Mouse (Mus musculus): ENCODE data around the gene Abca8b. TPM values are rescaled to one million over a fixed set of nuclear protein-coding genes. Genes with fewer than 3 reads are reported as not detected.

Gene Abca8b
- 1.7 and 1.9 TPM in 2 replicates for polyA plus RNA-seq (2014; fragmentation: Nextera tagmentation; extraction: Ambion mirVana)

GRCm38 (mm10) chr11:109995624-109996023, at the start of gene Abca8b:
Gene Abca8b, minus strand, starts transcription at chr11:109995845.
- Histone ChIP-seq H3K9ac (peak within 1 kb of the TSS; percentile 49), H3K27me3 (ENCODE audit: control insufficient read depth, insufficient read depth, low read length) (no peaks in the 10 kb centered on the region), H3K4me3 (replicated peaks; ENCODE audit: low read length) (peak within 1 kb of the TSS; percentile 37), H3K27ac (peak within 1 kb of the TSS; percentile 68), H3K9me3 (ENCODE audit: control insufficient read depth, low read length) (no peaks in the 10 kb centered on the region), H3K36me3 (replicated peaks; ENCODE audit: control insufficient read depth, insufficient read depth) (no peaks in the 10 kb centered on the region), H3K4me2 (replicated peaks) (peak within 1 kb of the TSS; percentile 55), H3K4me1 (replicated peaks; ENCODE audit: control insufficient read depth, insufficient read depth, low read length) (peaks cover 6% of the 10 kb centered on the region)
- peak; percentile 80 for DNase-seq (ENCODE audit: low spot score)
- peak; percentile 94 for ATAC-seq (ENCODE audit: low FRiP score)
- under 1% methylated on average over 15 of the region's 15 CpGs for WGBS

GRCm38 (mm10) chr11:110037795-110038194, 42.1 kb upstream of the Abca8b start:
- Histone ChIP-seq H3K4me2 (replicated peaks) (no peak overlapping the region), H3K36me3 (replicated peaks; ENCODE audit: control insufficient read depth, insufficient read depth) (no peaks in the 10 kb centered on the region), H3K9ac (no peak overlapping the region), H3K9me3 (ENCODE audit: control insufficient read depth, low read length) (no peaks in the 10 kb centered on the region), H3K4me1 (replicated peaks; ENCODE audit: control insufficient read depth, insufficient read depth, low read length) (peaks cover 6% of the 10 kb centered on the region; the same call in 1 of the 2 replicates), H3K27me3 (ENCODE audit: control insufficient read depth, insufficient read depth, low read length) (no peaks in the 10 kb centered on the region), H3K27ac (no peak overlapping the region), H3K4me3 (replicated peaks; ENCODE audit: low read length) (no peak overlapping the region)
- DNase-seq (ENCODE audit: low spot score) (no peak), ATAC-seq (ENCODE audit: low FRiP score) (no peak)
- 97% methylated on average over 2 of the region's 2 CpGs for WGBS

DNA sequence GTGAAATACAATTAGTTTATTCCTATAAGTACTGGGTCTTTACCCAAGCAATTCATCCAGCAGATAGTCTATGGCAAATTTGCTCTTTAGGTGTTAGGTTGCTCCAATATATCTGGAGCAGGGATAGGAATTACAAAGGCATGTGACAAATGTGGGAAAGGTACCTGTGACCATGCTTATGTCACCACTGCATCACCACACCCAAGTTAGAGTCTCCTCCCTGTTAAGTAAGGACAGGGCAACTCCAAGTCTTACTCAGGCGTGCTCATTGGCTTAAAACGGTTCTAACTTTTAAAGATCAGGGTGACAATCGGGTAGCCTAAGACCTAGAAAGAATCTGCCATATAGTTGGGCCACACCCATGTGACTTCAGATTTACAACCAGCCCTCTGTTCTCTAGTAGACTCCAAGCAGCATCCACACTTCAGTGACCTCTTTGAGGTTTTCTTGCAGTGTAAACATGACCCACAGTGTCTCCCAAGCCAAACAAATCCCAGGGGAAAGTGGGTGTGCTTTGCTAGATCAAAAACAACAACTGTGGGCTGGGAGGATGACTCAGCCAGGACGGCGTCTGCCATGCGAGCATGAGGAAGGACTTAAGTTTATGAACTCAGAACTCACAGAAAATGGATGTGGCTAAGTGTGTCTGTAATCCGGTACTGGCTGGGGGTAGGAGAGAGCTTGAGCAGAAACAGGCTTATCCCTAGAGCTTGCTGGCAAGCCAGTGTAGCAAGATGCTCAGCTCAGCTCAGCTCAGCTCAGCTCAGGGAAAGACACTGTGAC, 33.5 kb upstream of the Abca8b start:
- H3K4me2 ChIP-seq (replicated peaks): no peak overlapping the region
- H3K4me3 ChIP-seq (replicated peaks; ENCODE audit: low read length): no peak overlapping the region
- no peaks in the 10 kb centered on the region for H3K27me3 ChIP-seq (ENCODE audit: control insufficient read depth, insufficient read depth, low read length)
- ATAC-seq (ENCODE audit: low FRiP score) (no peak), DNase-seq (ENCODE audit: low spot score) (no peak)
- H3K36me3 ChIP-seq (replicated peaks; ENCODE audit: control insufficient read depth, insufficient read depth): no peaks in the 10 kb centered on the region
- no peaks in the 10 kb centered on the region for H3K4me1 ChIP-seq (replicated peaks; ENCODE audit: control insufficient read depth, insufficient read depth, low read length)
- no peak overlapping the region for H3K9ac ChIP-seq
- no peaks in the 10 kb centered on the region for H3K9me3 ChIP-seq (ENCODE audit: control insufficient read depth, low read length)
- 89% methylated on average over 7 of the region's 7 CpGs for WGBS
- no peak overlapping the region for H3K27ac ChIP-seq

DNA sequence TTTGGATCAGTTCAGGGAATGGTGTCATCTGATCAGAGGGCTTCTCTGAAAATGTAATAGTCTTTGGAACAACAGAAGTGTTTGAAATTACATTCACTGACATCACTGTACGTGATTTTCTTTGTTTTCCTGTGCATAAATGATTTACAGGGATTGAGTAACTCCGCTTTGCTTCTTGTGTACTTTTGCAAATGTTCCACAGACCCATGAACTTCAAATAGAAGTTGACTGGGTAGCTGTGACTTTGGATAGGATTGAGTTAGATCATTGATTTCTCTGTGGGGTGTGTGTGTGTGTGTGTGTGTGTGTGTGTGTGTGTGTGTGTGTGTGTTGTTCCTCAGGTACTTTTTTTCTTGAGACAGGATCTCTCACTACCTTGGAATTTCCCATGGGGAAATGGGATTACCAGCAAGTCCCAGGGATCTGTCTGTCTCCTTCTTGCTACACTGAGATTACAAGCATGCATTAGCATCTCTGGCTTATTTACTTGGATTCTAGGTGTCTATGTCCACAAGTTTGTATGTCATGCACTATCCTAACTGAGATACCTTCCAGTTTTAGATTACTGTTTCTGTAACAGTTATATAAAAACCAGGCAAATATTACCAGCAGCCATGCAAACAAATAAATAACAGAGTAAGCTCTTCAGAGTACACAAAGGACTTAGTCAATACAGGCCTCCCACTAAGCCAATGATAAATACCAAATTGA, 15.3 kb upstream of the Abca8b start:
- ATAC-seq (ENCODE audit: low FRiP score): no peak
- WGBS: 87% methylated on average over 2 of the region's 2 CpGs

DNA sequence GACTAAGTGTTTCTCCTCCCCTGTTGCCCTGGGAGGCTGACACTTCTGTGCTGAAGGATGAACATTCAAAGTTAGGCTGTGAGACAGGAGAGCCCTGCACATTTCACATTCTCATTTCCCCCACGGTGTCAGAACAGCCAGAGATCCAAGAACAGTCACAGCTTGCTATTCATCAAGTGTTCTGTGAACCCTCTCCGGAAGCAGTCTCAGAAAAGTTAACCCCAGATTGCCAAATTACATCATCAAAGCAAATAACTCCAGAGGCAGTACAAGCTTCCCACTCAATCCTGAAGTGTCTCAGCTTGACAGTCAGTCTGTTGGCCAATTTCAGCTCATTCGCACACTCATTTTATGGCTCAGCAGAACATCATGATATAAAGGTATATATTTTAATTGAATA, 632 bp downstream of the Abca8b start:
- H3K9me3 ChIP-seq (ENCODE audit: control insufficient read depth, low read length): no peaks in the 10 kb centered on the region
- peak overlapping the region; percentile 68; the same call in 1 of the 2 replicates for H3K27ac ChIP-seq
- H3K4me2 ChIP-seq (replicated peaks): peak overlapping the region; percentile 55
- DNase-seq (ENCODE audit: low spot score) (peak; percentile 38), ATAC-seq (ENCODE audit: low FRiP score) (peak; percentile 40; the same call in 1 of the 2 replicates)
- H3K4me3 ChIP-seq (replicated peaks; ENCODE audit: low read length): peak overlapping the region; percentile 37
- peaks cover 6% of the 10 kb centered on the region for H3K4me1 ChIP-seq (replicated peaks; ENCODE audit: control insufficient read depth, insufficient read depth, low read length)
- peak overlapping the region; percentile 49; the same call in 1 of the 2 replicates for H3K9ac ChIP-seq
- 5% methylated on average over 3 of the region's 3 CpGs for WGBS
- H3K27me3 ChIP-seq (ENCODE audit: control insufficient read depth, insufficient read depth, low read length): no peaks in the 10 kb centered on the region
- no peaks in the 10 kb centered on the region for H3K36me3 ChIP-seq (replicated peaks; ENCODE audit: control insufficient read depth, insufficient read depth)

More for the DNA sequence above, 15.3 kb upstream of the Abca8b start:
- H3K4me3 ChIP-seq (replicated peaks; ENCODE audit: low read length): no peak overlapping the region
- no peak for DNase-seq (ENCODE audit: low spot score)
- no peaks in the 10 kb centered on the region for H3K27me3 ChIP-seq (ENCODE audit: control insufficient read depth, insufficient read depth, low read length)
- no peaks in the 10 kb centered on the region for H3K36me3 ChIP-seq (replicated peaks; ENCODE audit: control insufficient read depth, insufficient read depth)
- no peak overlapping the region for H3K4me2 ChIP-seq (replicated peaks)
- H3K9ac ChIP-seq: no peak overlapping the region
- no peaks in the 10 kb centered on the region for H3K4me1 ChIP-seq (replicated peaks; ENCODE audit: control insufficient read depth, insufficient read depth, low read length)
- no peaks in the 10 kb centered on the region for H3K9me3 ChIP-seq (ENCODE audit: control insufficient read depth, low read length)
- H3K27ac ChIP-seq: no peak overlapping the region

GRCm38 (mm10) chr11:109994014-109994413, 1.6 kb downstream of the Abca8b start:
- 72% methylated on average over 6 of the region's 6 CpGs for WGBS
- DNase-seq (ENCODE audit: low spot score): no peak
- ATAC-seq (ENCODE audit: low FRiP score): no peak
- Histone ChIP-seq H3K4me1 (replicated peaks; ENCODE audit: control insufficient read depth, insufficient read depth, low read length) (peaks cover 6% of the 10 kb centered on the region), H3K4me2 (replicated peaks) (no peak overlapping the region), H3K4me3 (replicated peaks; ENCODE audit: low read length) (no peak overlapping the region), H3K9ac (no peak overlapping the region), H3K27ac (no peak overlapping the region), H3K27me3 (ENCODE audit: control insufficient read depth, insufficient read depth, low read length) (no peaks in the 10 kb centered on the region), H3K36me3 (replicated peaks; ENCODE audit: control insufficient read depth, insufficient read depth) (no peaks in the 10 kb centered on the region), H3K9me3 (ENCODE audit: control insufficient read depth, low read length) (no peaks in the 10 kb centered on the region)

DNA sequence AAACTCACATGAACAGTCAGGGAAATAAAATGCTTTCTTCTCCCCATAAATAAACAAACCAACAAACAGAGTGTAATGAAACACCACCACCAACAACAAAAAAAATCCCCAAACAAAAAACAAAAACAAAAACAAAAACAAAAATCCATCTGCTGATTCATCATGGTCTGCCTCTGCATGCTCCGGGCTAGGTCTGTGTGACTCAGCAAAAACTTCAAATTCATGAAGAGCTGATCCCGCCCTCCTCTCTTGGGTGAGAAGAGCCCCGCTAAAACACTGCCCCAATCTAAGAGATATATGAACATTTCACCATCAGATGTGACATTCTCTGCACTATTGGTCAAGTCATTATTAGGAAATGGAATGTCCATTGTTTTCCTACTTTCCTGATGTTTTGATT, 4.4 kb downstream of the Abca8b start:
- Histone ChIP-seq H3K9me3 (ENCODE audit: control insufficient read depth, low read length) (no peaks in the 10 kb centered on the region), H3K27me3 (ENCODE audit: control insufficient read depth, insufficient read depth, low read length) (no peaks in the 10 kb centered on the region), H3K36me3 (replicated peaks; ENCODE audit: control insufficient read depth, insufficient read depth) (no peaks in the 10 kb centered on the region), H3K27ac (no peak overlapping the region), H3K4me1 (replicated peaks; ENCODE audit: control insufficient read depth, insufficient read depth, low read length) (peaks cover 6% of the 10 kb centered on the region), H3K4me2 (replicated peaks) (no peak overlapping the region), H3K9ac (no peak overlapping the region), H3K4me3 (replicated peaks; ENCODE audit: low read length) (no peak overlapping the region)
- WGBS: 81% methylated on average over 3 of the region's 3 CpGs
- ATAC-seq (ENCODE audit: low FRiP score) (no peak), DNase-seq (ENCODE audit: low spot score) (no peak)

DNA sequence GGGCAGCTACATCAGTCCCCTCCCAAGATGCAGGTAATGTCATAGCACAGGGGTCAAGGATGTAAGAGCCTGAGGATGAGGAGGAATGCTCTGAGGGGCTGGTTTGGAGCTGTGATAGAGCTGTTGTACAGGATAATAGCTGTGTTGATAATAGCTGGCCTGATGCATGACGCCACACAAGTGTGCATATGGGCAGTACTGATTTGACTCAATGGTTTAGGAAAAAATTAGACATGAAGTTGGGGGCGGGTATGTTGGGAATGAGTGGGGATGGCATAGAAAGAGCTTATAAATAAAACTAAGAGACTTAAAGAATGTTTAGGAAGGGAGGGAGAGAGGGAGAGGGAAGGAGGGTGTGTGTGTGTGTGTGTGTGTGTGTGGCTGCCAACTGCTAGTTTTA, 5.4 kb downstream of the Abca8b start:
- Histone ChIP-seq H3K9me3 (ENCODE audit: control insufficient read depth, low read length) (no peaks in the 10 kb centered on the region), H3K27ac (no peak overlapping the region), H3K36me3 (replicated peaks; ENCODE audit: control insufficient read depth, insufficient read depth) (no peaks in the 10 kb centered on the region), H3K4me1 (replicated peaks; ENCODE audit: control insufficient read depth, insufficient read depth, low read length) (peaks cover 6% of the 10 kb centered on the region), H3K9ac (no peak overlapping the region), H3K4me2 (replicated peaks) (no peak overlapping the region), H3K4me3 (replicated peaks; ENCODE audit: low read length) (no peak overlapping the region), H3K27me3 (ENCODE audit: control insufficient read depth, insufficient read depth, low read length) (no peaks in the 10 kb centered on the region)
- DNase-seq (ENCODE audit: low spot score): no peak
- 90% methylated on average over 2 of the region's 2 CpGs for WGBS
- no peak for ATAC-seq (ENCODE audit: low FRiP score)

DNA sequence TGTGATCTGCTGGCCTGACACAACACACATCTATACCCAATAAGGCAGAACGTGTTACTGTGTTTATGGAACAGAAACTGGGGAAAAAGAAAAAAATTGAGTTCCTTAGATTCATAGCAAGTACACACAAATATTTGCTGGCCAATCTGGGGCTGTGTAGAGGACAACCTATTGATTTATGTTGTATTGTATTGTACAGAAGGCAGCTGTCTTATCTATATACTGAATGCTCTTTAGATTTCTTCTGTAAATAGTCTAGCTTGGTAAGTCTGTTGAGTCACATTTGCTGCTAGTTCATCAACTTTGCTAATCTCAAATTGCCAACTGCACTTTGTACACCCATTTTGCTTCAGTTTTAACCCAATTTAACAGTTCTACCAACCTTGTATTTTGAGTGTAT, 7.5 kb downstream of the Abca8b start:
- Histone ChIP-seq H3K4me2 (replicated peaks) (no peak overlapping the region), H3K9ac (no peak overlapping the region), H3K4me1 (replicated peaks; ENCODE audit: control insufficient read depth, insufficient read depth, low read length) (no peaks in the 10 kb centered on the region), H3K27me3 (ENCODE audit: control insufficient read depth, insufficient read depth, low read length) (no peaks in the 10 kb centered on the region), H3K4me3 (replicated peaks; ENCODE audit: low read length) (no peak overlapping the region), H3K36me3 (replicated peaks; ENCODE audit: control insufficient read depth, insufficient read depth) (no peaks in the 10 kb centered on the region), H3K9me3 (ENCODE audit: control insufficient read depth, low read length) (no peaks in the 10 kb centered on the region), H3K27ac (no peak overlapping the region)
- ATAC-seq (ENCODE audit: low FRiP score): no peak
- no peak for DNase-seq (ENCODE audit: low spot score)
- WGBS: 38% methylated on average over 1 of the region's 1 CpGs
